Mouse (Mus musculus) retina, postnatal 7 days (tissue): ENCODE results near the gene Pus3.
A peak's percentile ranks its signal among the peaks of the same experiment; 100 is the strongest.
"Not testable (repeated sequence)": the region's sequence is repeated elsewhere in the genome, so short reads cannot be mapped to it uniquely, and the experiment has no call there.

Experiments
- DNase-seq: peaks from one replicate; pipeline ENCODE4 v3.0.0-alpha.2; 2012; ENCODE audit warnings: low read depth, low spot score

Gene Pus3

GRCm38 (mm10) chr9:35545704-35546103 lies 12.7 kb upstream of the Pus3 start:
- DNase-seq = no peak

GRCm38 (mm10) chr9:35546745-35547144 lies 11.7 kb upstream of the Pus3 start:
- no peak for DNase-seq

- DNase-seq = no peak
Observed at GRCm38 (mm10) chr9:35548455-35548854, 9.9 kb upstream of the Pus3 start.

GRCm38 (mm10) chr9:35556494-35557102 lies 1.8 kb upstream of the Pus3 start:
- DNase-seq = no peak

GRCm38 (mm10) chr9:35559009-35559890 lies 855 bp downstream of the Pus3 start:
- peak; percentile 79 for DNase-seq

- no peak for DNase-seq
Observed at GRCm38 (mm10) chr9:35561076-35561475, 2.7 kb downstream of the Pus3 start.

GRCm38 (mm10) chr9:35561583-35561982 lies 3.2 kb downstream of the Pus3 start:
- no peak for DNase-seq

GRCm38 (mm10) chr9:35564536-35565240 lies 6.3 kb downstream of the Pus3 start:
- no peak for DNase-seq

GRCm38 (mm10) chr9:35567995-35568394 lies 9.6 kb downstream of the Pus3 start:
- no peak for DNase-seq

GRCm38 (mm10) chr9:35569571-35570534 lies 11.5 kb downstream of the Pus3 start, which contains the start of the genes Pate2 and Hyls1:
Gene Pate2, plus strand, starts transcription at chr9:35570284.
Gene Hyls1, minus strand, starts transcription at chr9:35570398.
- peak; percentile 93 for DNase-seq

GRCm38 (mm10) chr9:35570663-35571062 lies 12.3 kb downstream of the Pus3 start:
- DNase-seq = no peak

GRCm38 (mm10) chr9:35574416-35574815 lies 16.0 kb downstream of the Pus3 start:
- DNase-seq = no peak

GRCm38 (mm10) chr9:35587674-35588073 lies 29.3 kb downstream of the Pus3 start:
- no peak for DNase-seq

GRCm38 (mm10) chr9:35592903-35593302 lies 34.5 kb downstream of the Pus3 start:
- no peak for DNase-seq

- no peak for DNase-seq
Observed at GRCm38 (mm10) chr9:35607647-35608405, 49.4 kb downstream of the Pus3 start.

GRCm38 (mm10) chr9:35611841-35612240 lies 53.4 kb downstream of the Pus3 start, which contains the start of gene Pate4:
Gene Pate4, minus strand, starts transcription at chr9:35611941.
- no peak for DNase-seq

GRCm38 (mm10) chr9:35614005-35614404 lies 55.6 kb downstream of the Pus3 start:
- DNase-seq = no peak

GRCm38 (mm10) chr9:35616784-35617183 lies 58.4 kb downstream of the Pus3 start:
- DNase-seq = not testable (repeated sequence)
